Mouse (Mus musculus): Measurements from ENCODE around the gene Vopp1.

Gene Vopp1

DNA sequence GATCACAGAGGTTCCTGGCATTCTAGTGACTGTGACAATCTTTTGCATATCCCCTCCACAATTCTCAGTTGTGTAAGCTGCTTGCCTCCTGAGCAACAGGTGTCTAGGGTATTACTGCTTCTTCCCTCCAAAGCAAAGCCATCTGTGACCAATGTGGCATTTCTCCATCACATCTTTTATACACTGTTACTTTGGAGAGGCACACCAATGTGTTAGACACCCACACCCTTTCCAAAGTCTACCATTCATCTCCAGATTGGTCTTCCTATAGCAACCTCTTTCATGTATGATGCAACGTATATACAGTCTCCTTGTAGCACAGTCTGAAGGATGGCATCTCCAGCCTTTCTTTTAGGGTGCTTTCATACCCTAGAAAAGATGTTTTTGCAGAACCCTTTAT, 42.3 kb downstream of the Vopp1 start:
- no peak for DNase-seq

DNA sequence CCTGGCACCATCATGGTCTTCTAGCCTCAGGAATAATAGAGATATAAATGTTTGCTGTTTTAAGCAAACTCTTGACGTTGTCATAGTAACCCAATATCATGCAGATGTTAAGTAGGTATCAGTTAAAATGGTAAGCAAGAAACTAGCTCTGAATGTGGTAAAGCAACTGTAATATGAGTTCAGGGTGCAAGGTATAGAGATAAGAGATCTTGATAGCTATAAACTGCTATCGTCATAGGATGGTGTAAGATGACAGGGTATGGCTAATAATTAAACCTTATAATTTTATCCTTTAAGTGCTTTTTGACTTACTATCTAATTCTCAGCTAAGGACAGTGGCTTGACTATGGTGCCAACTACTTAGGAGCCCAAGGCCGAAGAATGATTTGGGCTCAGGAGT, 44.6 kb downstream of the Vopp1 start:
- DNase-seq: no peak

DNA sequence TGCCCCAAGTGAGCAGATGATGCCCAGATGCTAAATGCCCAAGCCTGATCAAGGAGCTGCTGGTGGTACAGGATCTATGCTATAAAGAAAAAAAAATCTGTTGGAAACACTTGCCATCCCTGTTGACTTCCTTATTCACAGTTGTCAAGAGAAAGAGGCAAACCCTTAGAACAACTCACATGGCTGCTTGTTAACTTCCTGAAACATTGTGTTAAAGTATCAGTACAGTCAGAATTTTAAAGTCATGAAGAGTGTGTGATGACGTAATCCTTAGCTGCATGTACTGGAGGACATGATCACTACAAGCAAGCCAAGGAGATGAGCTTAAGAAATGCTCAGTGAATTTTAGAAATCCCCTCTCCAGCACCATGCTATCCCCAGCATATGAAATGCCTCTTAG, 51.2 kb downstream of the Vopp1 start:
- DNase-seq: no peak

DNA sequence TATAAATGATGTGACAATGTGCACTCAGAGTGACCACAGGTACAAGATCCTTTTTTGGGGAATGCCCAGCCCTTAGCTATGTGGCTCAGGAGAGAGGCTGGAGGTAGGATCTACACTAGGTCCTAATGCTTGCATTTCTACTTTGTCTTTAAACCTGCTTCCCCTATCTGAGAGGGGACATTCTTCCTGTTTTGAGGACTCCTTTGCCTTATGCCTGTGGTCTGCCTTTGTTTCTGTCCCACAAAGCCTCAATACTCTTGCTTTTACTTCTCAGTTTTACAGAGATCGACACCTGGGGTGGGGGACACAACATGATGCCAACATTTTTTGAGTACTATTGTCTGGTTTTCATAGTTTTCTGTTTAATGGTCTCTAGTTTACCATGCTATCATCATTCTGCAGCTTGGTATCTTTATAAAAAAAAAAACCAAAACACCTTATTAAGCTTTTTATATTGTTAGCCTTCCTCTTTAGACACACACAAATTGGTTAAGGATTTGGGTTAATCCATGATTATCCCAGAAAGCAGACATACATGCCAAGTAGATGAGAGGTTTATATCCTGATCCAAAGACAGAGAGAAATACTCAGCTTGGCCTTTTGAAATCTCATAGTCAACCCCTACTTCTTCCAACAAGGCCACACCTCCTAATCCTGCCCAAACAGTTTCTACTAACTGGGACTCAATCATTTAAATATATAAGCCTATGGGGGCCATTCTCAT, 54.3 kb downstream of the Vopp1 start:
- DNase-seq: no peak

DNA sequence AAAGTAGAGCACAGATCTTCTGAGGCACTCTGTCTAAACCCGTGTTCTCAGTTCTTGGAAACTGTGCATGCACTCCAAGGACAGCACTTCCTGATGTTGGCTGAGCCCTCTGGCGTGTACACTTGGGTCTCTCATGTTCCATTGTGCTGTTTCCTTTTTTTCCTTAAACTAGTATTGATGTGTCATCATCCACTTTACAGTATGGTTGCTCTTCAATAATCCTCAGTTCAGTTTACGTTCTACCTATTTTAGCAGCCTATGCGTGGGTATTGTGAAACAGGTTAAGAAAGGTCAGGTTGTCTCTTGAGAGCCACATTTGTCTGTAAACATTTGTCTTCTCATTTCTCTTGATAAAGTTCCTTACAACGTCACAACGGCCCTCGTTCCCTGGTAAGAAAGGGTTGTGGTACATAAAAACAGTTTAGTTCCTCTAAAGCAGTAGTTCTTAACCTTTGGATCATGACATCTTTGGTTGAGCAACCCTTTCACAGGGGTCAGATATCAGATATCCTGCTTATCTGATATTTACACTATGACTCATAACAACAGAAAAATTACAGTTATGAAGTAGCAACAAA, 55.9 kb downstream of the Vopp1 start:
- DNase-seq: no peak

DNA sequence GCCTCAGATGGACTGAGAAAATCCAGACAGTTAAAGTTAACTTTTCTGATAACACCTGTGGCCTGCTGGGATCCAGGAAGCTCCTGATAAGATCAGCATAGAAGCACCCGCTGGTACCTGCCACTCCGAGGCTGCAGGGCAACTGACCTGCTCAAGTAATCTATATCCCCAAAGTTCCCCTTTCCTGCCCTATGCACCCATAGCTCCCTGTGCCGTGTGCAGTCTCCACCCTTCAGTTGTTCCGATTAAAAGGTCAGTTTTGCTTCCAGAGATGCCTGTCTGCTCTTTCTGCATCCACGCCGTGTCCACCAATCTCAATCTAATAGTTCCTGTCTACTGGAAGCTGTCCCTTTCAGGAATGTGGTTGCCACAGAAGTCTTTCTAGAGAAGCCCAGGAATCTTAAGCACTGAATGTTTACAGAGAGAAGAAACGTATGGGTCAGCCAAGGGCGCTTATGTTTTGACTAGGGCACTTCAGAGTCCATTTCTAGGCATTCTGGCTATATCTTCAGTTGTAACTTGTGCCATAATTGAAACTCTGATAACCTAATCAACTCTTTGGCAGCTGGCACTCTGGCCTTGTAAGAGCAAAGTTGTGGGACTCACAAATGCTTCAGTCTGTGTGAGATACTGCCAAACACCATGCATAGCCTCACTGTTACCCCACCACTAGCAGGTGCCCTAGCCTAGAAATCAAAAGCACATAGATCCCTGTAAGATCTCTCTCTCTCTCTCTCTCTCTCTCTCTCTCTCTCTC, 57.7 kb downstream of the Vopp1 start:
- DNase-seq: no peak

DNA sequence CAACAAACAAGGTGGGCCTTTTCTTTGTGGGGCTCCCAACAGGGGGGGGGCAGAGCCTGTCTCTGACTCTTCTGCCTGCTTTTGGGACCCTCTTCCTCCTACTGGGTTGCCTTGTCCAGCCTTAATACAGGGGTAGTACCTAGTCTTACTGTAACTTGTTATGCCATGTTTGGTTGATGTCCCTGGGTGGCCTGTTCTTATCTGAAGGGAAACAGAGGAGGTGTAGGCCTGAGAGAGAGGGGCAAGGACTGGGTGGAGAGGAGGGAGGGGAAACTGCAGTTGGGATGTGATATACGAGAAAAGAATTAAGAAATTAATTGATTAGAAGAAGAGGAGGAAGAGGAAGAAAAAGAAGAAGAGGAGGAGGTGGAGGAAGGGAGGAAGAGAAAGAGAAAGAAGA, 58.7 kb downstream of the Vopp1 start:
- DNase-seq: no peak

DNA sequence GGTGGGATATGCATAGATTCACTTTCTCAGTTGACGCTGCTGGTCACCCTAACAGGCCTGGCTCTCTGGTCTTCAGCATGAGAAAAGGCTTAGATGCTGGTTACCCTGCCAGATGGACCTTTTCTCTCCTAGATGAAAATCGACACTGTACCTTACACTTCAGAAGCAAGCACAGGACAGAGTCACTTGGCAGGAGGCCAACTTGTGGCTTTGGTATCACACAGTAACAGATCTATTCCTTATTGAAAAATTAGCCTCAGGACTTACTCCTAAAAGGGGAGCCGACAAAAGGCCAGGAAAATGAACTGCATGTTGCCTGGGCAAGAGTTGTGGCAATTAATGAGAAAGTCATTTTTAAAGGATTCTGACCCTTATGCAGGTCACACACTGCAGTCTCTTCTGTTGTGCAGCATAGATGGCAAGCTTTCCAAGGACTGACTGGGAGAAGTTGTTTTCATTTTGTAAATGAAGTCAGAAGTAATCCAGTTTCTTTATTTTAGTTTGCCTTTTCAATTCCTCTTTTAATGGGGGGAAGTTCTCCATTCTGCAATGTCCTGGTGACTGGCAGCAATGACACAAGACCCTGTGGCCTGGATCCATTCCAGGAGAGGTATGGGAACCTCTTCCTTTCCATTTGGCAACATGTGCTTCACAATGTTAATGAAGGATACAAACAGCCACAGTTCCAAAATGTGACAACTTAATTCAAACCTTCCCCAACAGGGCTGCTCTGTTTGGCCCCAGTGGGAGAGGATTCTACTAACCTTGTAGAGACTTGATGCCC, 59.7 kb downstream of the Vopp1 start:
- no peak for DNase-seq

DNA sequence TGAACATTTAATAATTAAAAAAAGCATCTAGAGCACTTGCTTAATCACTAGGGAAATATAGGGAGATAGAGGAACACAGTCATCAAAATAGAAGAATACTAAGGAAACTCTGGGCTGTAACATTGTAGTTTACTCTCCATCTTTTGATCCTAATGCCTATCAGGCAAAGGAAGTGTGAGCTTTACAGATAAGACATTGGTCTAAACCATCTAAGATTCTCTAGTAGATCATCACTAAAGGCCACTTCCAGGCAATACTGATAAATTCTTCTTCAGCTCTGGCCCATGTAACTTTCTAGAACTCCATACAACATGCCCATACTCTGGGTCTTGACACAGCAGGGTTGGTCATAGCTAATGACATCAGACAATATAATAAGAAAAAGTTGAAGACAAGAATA, 61.9 kb downstream of the Vopp1 start:
- DNase-seq: no peak

DNA sequence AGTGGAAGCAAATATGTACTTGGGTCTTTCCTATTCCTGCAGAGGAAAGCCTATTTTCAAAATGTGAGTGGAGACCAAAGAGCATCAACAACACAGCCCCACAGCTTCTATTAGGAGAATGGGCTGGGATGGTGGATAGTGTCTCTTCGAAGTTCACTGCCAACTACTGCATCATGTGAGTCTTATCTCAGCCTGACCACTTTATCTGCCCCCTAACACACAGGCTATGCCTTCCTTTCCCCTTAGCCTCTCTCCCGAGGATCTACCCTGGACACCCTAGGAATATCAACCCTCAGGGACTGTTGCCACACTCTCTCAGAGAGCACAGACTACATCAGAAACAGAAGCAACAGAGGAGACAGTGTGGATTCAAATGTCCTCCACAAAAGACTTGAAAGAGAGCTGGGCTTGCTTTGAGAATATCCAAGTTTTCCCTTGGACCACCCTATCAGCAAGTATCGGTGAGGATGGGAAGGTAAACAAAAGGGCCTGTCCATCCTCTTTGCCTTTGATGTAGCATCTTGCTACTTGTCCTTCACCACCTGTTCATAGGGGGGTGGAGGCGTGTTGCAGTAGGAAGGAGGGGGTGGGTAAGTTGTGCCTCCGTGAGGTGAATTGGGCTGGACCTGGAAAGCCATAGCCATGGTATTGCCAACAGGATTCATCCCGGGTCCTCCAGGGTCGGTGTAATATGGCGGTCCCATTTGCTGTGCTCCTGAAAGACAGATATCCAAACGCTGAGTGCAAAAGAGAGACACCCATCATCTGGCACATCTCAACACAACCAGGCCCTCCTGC, 70.8 kb downstream of the Vopp1 start:
- no peak for DNase-seq

DNA sequence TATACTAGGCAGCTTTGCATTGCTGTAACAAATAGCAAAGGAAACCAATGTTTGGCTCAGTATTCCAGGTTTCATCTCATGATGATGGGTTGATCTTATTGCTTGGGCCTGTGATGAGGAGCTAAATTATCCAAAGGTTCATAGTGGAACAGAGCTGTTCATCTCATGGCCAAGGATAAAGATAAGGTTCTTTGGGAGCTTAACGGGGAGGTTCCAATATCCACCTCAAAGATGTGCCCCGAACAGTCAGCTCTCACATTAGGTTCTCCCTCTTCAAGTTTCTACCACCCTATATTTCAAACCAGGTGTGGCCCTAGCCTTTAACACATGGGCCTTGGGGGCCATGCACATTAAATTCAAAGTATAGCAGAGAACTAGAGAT, 79.2 kb downstream of the Vopp1 start:
- DNase-seq: no peak

DNA sequence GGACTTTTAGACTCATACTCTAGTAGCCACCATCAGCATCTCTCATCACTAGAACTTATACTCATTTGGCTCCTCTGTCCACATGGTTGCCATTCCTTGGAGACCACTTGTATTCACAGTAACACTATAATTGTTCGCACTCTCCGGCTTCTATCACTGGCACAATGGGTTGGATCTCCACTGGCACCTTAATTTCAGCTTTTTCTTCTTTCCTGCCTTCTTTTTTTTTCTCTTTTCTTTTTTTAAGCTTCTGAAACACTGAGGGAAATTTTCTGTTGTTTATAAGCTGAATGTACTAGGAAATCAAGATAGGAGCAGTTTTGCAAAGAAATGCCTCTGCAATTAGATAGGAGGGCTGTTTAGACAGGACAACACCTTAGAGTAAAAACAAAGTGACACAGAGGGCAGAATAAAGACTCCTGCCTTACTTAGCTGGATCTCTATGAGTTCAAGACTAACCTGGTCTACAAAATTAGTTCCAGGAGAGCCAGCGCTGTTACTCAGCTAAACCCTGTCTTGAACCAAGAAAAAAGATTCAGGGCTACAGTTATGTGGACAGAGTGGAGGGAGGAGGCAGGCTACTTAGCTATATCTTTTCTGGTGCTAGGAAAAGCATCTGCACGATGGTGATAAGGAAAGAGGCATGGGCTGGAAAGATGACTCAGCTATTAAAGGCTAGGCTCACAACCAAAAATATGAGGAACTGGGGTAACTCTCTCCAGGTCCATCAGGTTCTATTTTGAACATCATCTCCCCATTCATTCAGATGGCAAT, 79.8 kb downstream of the Vopp1 start:
- DNase-seq: no peak

DNA sequence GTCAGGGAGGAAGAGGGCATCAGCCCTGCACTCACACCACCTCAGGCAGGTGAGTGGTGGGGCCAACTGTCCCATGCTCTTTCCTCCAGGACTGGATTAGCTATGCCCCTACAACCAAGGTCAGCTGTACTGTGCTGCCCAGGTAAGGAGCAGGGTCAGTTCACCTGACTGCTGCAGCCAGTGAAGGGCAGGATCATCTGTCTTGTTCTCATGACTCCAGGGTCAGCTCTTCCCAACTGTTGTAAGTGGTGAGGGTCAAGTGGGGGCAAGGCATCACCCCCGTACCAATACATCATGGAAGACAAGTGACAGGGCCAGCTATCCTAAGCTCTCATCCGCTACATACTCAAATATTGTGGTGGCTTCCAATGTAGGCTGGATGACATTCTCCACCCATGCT, 80.8 kb downstream of the Vopp1 start:
- no peak for DNase-seq

DNA sequence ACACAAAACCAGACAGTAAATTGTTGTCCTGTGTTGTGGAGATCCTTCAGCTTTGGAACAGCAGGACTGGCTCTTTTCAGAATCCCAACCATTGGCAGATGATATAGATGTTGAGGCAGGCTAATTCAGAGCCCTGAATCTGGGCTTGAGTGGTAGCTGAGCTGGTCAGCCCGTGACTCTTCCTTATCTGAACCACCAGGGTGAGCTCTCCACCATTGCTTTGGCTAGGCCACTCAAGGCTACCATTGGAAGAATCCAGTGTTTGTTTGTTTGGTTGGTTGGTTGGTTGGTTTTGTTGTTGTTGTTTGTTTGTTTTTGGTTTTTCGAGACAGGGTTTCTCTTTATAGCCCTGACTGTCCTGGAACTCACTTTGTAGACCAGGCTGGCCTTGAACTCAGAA, 81.6 kb downstream of the Vopp1 start:
- peak; percentile 8 for DNase-seq

DNA sequence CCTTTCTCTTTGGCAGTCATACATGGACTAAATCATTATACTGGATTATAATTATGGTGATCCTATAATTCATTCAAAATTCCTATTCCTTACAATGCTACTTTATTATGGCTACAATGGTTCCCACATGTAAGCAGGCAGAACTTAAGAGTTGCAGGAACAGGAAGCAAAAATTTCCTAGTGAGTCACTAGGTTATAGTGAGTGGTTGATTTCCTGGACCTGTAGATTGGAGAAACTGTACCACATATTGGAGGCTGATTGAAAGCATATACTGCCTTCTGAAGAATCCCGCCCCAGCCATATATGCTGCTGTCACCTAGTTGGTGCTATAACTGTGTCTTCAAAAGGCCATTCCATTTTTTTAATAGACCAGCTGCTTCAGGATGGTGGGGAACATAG, 82.2 kb downstream of the Vopp1 start:
- DNase-seq: no peak

DNA sequence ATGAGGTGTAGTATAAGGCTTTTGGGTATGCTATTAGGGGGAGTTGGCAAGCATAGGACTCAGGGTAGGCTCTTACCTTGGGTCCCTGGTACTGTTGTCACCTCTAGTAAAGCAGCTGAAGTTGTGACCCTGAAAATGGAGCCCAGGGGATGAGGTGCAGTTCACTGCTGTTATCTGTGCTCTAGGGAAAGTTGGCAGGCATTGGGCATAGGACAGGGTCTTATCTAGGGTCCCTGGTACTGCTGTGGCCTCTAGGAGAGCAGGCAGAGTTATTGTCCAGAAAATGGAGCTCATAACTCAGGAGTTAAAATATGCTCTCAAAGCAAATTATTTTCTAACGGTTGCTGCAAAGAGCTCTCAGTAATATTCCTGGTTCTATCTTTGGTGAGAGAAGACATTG, 103.6 kb downstream of the Vopp1 start:
- no peak for DNase-seq

DNA sequence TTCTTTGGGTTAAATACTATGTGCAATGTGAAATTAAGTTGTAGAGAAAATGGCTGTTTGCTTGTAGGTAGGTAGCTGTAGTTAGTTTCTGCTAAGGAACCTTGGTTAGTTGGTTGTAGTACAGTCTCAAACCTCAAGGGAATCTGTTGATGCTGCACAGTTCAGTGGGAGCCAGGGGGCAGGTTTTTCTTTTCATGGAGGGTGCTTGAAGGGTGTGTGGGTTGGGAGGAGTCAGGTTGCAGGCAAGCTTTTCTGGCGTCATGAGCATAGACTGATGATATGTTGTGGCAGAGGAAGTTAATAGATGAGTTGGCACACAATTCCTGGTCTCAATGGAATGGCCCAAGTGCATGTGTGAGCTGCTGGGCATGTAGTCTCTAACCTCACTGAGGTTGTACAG, 113.2 kb downstream of the Vopp1 start:
- no peak for DNase-seq

DNA sequence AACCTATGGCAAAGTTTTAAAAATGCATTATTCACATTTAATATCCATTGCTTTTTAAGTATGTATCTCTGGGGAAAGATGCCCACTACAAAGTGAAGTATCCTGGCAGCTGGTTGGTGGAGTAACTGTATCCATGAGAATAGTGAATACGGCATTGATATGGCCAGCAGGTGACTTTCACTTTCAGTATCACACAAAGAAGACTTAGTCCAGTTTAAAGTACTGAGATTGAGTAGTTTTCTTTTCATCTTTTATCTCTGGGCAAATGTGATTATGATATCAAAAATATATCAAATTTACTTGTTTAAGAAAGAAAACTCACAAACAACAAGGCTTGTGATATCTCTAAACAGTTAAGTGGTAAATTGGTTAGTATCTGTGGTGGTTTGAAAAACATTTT, 118.2 kb downstream of the Vopp1 start:
- no peak for DNase-seq

DNA sequence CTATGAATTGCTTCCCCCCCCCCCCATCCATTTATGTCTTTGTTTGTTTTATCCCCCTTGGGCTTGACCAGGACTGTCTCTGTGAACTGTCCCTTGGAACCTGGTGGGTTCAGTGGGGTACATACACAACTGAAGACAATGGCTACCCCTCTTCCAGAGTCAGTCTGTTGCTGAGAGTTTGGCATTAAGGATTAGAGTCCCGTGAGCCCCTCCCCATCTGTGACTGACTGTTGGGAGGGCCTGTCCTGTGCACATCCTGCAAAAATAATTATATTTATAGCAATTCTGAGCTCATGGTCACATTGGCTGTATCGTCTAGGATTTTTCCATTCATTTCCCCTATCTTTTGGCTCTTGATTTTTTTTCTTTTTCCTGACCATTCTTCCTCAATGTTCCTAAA, 121.3 kb downstream of the Vopp1 start:
- DNase-seq: no peak

DNA sequence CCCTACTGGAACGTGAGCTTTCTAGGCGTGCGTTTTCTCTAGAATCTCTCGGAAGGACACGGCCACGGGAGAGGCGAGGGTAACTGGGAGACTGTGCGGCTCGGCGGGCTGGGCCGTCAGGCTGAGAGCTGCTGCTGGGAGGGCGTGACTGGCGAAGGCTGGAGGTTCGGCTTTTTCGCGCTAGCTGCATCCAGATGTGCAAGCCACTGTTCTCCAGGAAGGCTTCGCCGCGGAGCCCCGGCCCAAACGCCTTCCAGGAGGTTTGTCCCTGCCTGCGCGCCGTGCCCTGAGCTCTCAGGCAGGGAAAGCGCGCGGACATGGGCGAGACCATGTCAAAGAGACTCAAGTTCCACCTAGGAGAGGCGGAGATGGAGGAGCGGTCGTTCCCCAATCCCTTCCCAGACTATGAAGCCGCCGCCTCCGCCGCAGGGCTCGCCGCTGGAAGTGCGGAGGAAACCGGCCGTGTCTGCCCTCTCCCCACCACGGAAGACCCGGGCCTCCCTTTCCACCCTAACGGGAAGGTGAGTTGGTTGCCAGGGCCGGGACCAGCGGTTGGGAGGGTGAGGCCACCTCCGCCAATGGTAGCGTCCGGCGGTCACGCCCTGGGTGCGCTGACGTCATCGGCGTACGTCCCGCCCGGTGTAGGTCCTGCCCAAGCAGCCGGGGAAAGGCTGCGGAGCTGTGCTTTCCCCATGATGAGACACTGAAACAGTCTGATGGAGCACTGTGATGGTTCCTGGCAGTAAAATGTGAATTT, 122.0 kb downstream of the Vopp1 start:
- DNase-seq: peak; percentile 95

DNA sequence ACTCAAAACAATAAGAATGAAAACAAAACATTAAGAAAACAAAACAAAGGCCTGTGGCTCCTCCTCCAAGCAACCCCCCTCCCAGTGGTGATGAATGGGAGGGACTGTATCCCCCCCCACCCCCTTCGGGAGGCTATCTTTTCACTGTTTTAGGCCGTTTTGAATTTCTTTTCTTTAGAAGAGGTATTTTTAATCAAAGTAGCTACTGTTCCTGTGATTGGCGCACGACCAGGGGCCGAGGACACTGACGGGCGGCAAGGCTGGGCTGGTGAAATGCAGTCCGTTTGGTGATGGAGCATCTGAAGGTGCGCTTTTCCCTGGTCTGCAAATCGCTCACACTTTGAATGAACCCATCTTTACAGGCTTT, 122.6 kb downstream of the Vopp1 start, which contains the start of gene Lancl2:
Lancl2 (plus strand) TSS at position 165 of the 367 bp plus-strand sequence.
- peak; percentile 37 for DNase-seq
